Mouse (Mus musculus): ENCODE data around the gene Vmn1r155.
"Not testable (repeated sequence)": the region's sequence is repeated elsewhere in the genome, so short reads cannot be mapped to it uniquely, and the experiment has no call there.

The Vmn1r155 gene

DNA sequence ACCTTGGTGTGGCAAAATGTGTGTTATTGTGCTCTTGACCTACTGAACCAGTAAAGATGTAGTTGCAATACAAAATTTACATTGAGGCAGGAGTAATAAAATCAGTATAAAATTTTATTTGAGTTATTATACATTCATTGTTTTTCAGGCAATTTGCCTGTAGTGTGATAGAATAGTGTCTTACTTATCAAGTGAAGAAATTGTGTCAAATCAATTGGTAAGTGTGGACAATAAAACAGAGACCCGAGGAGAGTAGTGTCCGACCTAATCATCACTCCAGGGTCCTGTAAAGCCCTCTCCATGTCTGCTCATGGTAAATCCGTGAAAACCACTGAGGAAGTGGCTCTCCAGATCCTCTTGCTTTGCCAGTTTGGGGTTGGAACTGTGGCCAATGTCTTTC is at the start of gene Vmn1r155:
Gene Vmn1r155, plus strand, starts transcription at position 301 of the 400 bp plus-strand sequence.
- not testable (repeated sequence) for DNase-seq (ENCODE audit: low spot score in 2 of 2)

GRCm38 (mm10) chr7:22692217-22692616 is 34.4 kb downstream of the Vmn1r155 start, which contains the start of gene Gm8693:
TSS of gene Gm8693 (minus strand) at chr7:22692317.
- not testable (repeated sequence) for DNase-seq (ENCODE audit: low spot score in 2 of 2)
